Mouse (Mus musculus): ENCODE results near the gene Gpr157.

DNA sequence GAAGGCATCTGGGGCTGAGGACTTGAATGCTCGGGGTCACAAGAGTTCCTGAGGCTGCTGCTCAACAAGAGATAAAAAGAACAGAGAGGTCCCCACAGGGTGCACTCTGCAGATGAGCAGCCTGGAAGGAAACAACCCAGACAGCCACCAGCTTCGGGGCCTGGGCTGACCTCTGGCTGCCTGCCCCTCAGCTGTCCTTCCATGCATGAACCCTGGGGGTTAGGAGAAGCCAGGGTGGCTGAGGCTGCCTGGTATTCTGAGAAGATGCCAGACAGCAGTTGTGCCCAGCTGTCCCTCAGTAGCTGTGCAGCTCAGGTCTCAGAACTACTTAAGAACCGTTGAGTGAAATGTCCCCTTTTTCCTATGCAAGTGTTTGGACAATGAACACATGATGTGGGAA, 35.3 kb downstream of the Gpr157 start:
- TF ChIP-seq ZC3H11A (IDR thresholded peaks at IDR 0.05; ENCODE audit: borderline replicate concordance, low read depth, low read length) (no peak), ZNF384 (IDR thresholded peaks at IDR 0.05; ENCODE audit: low read depth, low read length) (no peak)

Measured in ES-E14 (cell line).